Mouse (Mus musculus) spleen, postnatal 10 days (tissue): ENCODE measurements at regions not wholly inside any gene's neighbourhood (a gene's known extent, or its start where the extent isn't known, plus 50 kb on each side); places are given as distances from the start of the nearest gene placed in this dataset.

Experiments
- DNase-seq, 2 experiments: peaks; one replicate each; pipeline ENCODE4 v3.0.0; 2021 to 2022; ENCODE audit warnings: low spot score in 2 of 2

DNA sequence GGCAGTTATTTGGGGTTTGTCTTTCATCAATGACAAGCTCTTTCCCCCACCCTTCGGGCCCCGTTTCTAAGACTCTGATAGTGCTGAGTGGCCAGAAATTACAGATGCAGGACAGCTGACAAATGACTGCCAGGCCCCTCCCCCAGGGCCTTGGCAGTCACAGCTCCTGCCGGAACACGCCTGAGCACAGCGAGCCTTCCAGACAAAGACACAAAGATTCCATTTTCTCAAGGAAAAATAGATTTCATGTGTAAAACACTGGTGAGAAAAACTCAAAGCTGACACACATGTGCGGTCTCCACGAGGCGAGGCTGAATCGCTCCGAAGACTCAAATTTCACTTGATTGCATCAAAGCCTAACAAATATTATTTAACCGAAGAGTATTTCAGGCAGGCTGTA lies 247.6 kb downstream of the Ptprc start:
- DNase-seq: no peak

DNA sequence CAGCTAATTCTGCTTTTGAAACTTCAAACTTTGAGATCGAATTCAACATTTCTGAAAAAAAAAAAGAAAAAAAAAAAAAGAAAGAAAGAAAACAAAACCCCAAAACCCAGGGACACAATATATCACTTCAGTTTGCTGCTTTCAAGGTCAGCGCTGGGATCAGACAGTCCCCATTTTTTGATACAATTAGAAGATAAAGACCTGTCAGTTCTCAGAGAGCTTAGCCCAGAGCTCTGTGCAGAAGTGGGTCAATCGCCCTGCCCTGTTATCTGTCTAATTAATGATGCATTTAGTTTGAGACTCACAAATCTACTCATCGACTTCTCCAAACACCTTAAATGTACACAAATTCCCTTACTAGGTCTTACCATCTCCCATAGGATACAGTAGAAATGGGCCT lies 249.2 kb downstream of the Ptprc start:
- DNase-seq: no peak

DNA sequence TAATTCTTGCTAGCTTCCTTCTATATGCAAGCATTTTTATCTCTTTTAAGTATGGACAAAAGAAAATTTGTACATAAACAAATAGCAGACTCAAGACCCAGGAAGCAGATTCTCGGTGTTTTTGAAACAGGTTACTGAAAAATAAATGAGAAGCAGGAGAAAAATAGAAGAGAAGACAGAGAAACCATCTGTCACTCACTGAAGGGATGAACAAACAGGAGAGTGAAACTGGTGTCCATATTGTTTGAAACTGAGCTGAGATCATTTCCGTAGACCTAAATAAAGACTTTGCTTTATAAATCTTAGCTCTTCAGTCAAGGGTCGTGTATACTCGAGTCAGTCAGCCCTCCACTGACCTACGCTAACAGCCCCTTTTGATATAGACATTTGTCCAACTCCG lies 251.4 kb downstream of the Ptprc start:
- DNase-seq: no peak

DNA sequence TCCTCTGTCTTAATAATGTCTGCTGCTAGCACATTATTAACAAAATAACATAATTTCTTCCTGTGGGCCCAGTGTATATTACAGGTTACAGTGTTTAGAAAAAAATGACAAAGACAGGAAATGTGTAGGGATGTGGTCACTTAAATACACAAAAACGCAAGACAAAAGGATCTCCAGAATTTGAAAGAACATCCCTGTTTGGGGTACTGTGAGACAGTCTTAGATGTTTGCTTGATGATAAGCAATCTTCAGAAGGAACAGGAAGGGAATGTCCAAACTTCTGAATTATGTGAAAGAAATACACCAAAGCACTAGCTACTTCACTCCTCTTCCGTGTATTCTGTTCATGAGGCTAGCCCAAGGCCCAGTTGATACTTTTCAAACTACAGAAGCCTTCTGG lies 251.8 kb downstream of the Ptprc start:
- DNase-seq: no peak

DNA sequence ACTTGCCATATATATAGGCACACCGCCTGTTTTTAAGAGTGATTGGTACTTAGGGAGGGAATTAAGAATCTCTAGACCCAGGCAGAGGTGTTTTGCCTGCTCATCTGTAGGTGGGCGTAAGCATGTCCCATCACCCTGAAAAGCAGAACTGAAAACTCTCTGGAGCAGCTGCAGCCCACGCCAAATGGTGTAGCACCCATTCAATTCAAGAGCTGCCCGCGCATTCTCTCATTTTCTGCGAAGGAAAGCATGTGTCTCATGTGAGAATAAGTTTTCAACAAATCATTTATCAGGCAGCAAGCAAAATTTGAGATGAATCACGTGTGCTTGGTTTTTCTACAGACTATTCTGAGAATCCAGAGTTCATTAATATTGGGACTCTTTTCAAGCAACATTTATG lies 252.7 kb downstream of the Ptprc start:
- DNase-seq: peak in 1 of 2 experiments; percentile 55

DNA sequence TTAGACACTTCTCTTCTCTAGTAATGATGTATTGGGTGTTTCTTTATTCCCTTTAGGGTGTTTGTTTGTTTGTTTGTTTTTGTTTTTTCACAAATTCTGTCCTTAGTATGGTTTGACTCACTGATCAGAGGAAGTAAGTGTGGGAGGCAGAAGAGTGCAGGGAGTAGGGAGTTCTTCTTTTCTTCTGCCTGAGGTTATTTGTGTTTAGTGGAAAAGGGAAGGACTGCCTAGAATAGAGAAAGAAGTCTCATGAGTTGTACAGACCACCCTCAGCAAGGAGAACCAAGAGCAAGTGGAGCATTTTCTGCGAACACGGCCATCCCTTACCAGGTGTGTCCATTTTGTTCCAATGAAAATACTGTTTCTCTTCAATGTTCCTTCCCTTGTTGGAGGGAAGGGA lies 253.9 kb downstream of the Ptprc start:
- no peak for DNase-seq

DNA sequence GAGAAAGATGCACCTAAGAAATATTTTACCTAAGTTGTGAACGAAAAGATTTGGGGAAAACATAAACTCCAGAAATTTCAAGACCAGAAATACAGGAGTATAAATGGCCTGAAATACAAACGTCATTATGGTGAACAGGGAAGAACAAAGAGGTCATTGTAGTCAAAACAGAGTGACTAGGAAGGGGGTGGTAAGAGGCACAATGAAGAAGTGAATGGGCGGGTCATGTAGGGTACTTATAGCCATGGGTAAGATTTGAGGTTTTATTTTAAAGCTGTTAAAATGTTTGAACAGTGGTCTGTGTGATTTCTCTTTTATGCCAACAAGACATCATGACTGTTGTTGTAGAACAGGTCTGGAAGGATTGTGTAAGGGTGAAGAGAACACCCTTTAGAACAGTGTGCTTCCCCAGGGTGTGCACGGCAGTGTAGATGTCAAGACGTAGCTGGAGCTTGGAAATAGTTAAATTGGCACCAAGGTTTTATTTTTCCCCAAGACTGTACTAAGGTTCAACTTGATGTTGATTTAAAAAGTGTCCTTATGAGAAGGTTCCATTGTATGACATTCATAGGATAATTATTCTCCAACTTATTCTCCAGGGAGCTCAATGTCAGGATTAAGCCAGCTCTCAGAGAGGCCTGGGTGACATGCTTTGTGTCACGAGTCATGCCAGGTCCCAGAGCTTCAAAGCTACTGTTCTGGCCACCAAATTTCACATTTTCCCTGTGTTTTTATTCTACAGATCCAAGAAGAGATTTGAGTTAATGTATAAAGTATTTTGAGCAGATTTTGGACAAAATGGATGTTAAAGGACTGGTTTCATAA lies 255.6 kb downstream of the Ptprc start:
- no peak for DNase-seq

DNA sequence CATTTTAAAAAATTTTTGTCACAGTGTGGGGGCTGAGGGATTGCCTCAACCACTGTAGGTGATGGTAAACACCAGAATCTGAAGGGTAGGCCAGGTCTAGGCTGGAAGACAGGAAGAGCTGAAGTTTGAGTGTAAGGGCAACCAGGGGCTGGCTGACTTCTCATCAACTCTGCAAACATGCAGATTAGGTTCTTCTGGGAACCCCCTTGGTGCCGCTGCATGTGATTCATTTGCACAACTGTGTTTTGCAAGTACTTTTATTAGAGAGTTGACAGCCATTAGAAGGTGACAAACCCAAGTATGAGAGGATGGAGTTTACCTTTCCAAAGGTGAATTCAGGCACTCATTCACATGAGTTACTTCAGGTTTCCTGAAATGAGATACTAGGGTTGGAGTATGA lies 258.1 kb downstream of the Ptprc start:
- peak in 1 of 2 experiments; percentile 51 for DNase-seq

DNA sequence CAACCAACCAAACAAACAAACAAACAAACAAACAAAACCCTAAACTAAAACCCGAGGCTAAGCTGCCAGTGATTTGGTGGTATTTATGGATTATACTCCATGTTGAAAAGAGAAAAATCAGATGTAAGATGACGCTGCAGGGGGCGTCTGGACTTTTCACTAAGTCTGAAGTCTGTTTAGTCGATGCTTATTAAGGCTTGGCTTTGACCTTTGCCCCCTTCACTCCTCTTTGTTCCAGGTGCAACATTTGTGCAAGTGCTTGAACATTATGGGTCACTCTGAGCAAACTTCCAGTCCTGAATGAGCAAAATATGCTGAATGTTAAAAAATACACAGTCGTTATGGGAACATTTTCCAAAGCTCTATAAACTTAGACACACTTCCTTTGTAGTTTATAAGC lies 268.6 kb downstream of the Ptprc start:
- no peak for DNase-seq

DNA sequence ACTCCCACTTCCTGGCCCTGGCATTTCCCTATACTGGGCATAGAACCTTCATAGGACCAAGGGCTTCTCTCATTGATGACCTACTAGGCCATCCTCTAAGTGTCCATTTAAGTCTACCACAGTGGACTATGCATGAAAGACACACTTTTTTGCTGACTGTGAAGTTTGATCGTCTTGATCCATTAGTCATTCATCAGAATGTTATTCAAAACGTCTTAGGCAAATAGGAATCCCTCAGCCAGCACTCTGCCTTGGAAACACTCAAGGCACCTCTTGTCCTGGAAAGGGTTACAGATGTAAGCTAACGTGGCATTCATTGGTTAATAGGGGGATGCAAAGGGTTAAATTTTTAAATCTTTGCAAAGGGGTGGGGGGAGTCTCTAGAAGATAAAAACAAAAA lies 269.0 kb downstream of the Ptprc start:
- no peak for DNase-seq

DNA sequence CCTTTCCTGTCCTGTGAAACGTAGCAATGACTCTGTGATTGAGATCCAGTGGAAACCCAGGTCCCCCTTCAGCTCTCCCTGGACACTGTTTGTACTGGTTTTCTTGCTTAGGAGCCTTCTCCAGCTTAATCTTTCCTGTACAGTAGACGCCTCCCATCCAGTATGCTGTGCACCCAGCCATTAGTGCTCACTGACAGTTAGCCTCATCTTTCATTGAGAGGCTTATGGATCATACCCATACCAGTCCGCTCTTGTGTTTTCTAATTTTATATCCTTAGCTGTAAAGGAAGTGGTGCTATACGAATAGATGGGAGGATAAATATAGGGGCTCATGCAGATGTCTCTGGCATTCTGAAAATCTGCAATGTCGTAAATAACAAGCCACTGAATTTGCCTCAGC lies 269.9 kb downstream of the Ptprc start:
- no peak for DNase-seq

DNA sequence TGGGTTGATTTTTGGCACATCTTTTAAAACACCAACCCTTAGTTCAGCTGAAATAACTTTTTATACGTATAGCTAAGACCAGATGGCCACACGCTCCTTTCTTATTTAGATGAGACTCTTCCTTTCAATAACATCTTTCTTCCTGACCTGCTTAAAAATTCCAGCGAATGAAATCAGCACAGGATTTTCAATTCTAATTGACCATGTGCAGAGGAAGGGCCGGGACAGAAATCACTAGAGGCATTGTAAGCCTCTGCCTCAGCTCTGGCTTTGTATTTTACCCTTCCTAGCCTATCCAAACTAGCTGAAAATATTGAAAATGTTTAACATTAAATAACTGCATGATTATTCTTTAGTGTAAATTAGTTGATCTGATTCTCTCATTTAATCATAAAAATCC lies 272.2 kb downstream of the Ptprc start:
- DNase-seq: no peak

DNA sequence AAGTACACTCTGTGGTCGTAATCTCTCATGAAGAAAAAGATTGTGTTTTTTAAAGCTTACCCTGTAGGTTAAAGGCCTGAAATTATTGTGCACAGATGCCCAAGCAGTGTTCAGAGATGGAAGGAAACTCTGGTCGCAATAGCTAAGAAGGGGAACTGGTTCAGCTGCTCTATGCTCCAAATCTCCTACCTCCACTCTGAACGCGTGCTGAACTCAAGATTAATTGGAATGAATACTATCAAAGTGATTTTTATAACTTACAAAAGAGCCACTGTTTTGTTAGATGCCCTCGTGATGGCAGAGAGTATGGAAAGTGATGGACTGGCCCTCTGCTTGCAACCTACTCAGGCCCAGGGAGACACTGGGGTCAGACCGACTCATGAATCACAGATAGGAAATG lies 272.6 kb downstream of the Ptprc start:
- no peak for DNase-seq

DNA sequence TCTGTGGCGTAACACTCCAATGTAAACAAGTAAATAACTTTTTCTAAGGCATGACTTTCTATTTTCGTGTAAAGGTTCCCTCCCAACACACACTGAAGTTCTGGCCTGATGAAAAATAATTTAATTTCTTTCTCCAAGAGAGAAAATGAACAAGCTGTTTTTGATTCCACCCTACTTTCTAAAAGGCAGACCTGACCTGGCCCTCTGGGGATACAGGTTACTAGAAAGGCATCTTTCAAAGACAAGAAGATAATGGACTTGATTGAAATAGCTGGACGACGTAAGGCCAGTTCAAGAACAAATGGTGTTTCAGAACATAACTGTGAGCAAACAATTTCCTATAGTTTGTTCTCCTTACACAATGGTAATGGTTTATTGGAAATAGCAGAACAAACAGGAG lies 273.5 kb downstream of the Ptprc start:
- DNase-seq: no peak

DNA sequence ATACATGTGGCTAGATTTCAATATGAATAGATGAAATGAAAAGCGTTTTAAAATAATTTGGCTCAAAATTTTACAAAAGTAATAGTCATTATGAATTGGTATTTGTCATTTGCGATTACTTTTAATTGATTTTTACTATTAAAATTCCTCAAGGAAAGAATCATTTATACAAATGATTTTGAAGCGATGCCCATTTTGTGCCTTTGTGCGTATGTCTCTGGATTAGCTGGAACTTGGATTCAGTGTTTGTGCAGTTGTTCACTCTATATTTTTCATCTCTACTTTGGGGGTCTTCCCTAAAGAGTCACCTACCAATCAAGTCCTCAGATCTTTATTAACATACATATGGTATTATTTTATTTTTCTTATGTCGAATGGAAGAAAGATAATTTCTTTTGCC lies 274.3 kb downstream of the Ptprc start:
- no peak for DNase-seq

DNA sequence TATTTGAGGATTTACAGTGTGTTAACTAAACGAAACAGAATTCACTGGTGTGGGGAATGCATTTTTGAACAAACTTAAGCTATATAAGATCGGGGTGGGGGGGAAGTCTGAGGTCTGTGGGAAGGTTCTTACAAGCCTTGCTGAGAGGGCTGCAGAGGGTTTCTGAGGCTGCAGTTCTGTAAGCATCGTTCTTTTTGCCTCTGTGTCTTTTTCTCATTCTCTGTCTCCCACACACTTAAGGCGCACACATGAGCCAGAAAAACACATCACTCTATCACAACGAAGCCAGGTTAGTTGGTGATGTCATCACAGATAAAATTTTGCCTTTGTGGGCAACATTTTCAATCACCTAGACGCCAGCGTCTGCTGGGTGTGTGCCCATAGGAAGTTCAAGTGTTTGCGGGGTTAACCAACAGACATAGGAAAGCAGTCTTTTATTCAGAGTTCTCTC lies 274.9 kb downstream of the Ptprc start:
- DNase-seq: peak in 1 of 2 experiments; percentile 16

DNA sequence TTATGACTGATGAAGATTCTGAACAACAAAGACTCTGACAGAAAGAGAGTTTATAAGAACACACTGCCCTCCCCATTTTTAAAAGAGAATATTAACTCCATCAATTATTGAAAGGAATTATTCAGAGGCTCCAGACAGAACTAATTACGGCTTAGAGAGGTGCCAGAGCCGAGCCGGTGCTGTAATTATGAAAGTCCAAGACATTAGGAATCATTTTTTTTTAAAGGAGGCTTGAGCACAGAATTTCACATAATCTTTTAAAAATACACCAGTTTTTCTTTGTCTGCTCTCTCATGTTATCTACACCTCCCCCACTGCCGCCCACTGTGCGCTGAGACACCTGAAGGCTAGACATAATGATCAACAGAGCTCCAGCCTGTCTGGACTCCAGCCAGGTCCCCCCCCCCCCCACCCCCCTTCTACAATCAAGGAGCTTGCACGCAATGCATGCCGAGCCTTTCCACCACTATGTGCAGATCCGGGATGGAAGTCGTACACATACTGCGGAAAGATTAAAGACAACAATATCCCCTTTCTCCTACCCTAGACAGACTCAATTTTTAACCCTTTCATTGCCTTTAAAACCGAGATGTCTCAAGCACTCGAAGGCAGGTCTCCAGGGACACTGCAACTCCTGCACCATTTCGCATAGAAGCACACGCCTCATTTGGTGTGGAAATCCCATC lies 275.4 kb downstream of the Ptprc start:
- DNase-seq: peak in 1 of 2 experiments; percentile 32

DNA sequence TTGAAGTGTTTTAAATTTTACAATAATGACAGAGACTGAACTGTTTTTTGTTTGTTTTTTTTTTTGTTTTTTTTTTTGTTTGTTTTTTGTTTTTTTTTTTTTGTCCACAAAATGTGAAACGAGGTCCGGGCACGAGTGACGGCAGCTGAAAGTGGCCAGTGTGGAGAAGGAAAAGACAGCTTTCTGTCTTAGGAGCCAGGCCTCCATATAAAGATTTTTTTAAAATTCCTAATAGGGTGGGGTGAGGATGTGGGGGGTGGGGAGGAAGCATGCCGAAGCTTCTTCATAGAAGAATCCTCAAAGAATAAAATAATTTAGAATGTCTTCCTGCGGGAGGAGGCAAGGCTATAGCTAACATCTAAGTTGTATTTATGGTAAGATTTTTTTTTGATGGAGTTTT lies 276.2 kb downstream of the Ptprc start:
- DNase-seq: no peak

DNA sequence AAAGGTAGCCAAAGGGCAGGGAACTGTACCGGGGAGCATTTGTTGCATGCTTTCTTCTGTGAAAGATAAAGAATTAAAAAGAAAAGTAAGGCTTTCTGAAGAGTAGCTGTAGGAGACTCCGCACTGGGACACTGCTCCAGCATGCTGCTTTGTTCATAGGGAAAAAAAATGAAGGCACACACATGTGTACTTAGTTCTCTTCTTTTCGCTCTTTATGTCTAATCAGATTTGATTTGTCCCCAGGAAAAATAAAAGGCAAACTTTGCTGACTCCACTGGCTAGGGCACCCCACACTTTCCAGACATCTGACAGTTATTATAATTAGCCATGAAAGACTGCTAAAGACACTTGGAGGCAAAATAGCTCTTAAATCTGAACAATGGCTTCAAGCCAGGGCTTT lies 276.6 kb downstream of the Ptprc start:
- DNase-seq: peak in 1 of 2 experiments; percentile 14

DNA sequence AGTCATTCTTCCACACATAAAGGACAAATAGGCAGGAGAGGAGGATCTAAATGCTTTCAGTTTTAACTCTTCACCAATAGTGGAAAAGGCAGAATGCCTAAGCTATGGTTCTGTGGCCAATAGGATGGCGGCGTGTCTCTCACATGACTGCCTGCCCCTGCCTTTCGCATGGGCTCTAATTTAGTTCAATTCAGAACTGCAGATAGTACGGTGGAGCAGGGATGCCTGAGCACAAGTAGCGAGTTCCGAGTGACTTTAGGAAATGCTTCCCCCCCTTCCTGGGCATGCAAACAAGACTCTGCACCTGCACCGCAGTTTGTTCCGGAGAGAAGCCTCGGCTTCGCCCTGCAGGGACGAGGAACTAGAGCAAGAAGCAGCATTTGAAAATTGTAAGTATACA lies 277.1 kb downstream of the Ptprc start:
- peak; percentile 48 to 72 for DNase-seq

DNA sequence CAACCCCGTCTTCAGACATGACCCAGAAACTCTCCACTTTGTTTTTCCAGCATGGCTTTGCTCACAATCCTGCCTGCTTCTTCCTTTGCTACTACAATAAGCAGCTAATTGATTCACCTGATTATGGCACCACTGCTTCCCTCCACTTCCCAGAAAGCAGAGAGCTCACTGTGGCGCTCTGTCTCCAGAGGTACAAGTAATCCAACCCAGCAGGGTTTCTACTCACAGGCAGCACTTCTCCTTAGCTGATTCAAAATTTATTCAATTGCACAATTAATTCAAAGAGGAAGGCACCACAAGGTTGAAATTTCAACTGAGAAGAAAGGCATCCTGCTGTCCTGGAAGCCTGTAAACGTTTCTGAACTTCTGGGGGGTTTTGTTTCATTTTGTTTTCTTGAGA lies 293.9 kb downstream of the Ptprc start:
- no peak for DNase-seq

DNA sequence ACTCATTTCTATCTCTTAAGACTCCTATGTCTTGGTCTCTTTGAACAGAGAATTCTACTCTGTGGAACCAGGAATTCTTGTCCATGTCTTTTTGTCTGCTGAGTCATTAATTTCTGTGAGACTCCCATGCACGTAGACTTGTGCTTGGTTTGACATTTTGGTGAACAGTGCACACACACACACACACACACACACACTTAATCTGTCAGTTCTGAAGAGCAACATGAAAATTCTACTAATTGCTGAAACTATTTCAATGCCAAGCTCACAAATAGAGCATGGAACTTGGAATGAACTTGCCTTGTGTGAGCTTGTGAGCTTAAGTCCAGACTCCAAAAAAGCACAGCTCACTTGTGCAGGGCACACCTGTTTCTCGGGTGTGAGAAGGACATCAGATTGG lies 301.1 kb downstream of the Ptprc start:
- no peak for DNase-seq

DNA sequence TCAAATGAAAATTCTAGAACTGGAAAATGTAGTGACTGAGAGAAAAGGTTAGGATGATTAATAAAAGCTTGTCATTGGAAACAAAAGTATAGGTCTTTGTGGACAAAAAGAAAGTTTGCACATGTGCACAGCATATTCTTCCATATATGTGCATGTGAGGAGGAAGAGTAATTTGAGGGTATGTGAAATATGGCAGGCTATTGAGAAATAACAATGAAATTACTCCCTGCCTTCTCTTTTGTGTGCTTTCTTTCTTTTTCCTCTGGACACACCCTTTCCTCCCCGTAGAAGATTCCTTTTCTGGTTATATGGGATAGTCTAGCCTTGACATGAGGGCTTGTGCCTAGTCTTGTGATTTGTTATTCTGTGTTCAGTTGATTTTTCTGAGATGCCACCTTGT lies 301.9 kb downstream of the Ptprc start:
- DNase-seq: no peak
